Mouse (Mus musculus): ENCODE results near the gene Tceal1. TPM values are rescaled to one million over a fixed set of nuclear protein-coding genes. Genes with fewer than 3 reads are reported as not detected.

Gene Tceal1
- polyA plus RNA-seq, 1 experiment from 2014 or later = 11.9 TPM

GRCm38 (mm10) chrX:136732016-136732415 is 24.2 kb downstream of the Tceal1 start:
- whole genome bisulfite sequencing = 84% methylated on average over 4 of the region's 4 CpGs

DNA sequence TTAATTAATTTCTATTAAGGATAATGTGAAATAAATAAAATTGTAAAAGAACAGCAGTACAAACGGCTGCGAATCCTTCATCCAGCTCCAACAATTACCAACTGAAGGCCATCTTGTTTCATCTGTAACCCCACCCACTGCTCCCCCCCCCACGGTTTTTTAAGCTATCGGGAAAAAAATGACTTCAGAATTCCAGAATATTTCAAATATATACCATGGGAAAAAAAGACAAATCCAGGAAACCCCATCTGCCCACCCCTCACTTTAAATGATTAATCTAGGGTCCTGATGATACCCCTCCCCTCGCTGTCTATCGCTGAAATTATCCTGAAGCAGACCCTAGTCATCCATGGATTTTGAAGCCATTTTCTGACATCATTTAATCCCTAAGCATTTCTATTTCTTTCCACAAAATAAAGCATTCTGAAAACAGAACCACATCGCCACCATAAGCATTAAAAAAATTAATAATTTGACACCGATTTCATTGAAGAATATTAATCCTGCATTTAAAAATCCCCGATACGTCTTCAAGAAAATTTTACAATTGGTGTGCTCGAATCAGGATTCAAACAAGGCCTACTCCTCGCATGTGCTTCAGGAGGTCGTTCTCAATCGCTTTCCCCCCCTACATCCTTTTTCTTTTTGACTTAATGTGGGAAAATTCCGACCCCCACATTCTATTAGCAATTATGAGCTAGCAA is 32.5 kb downstream of the Tceal1 start:
- Histone ChIP-seq H3K4me2 (peak overlapping the region; percentile 60; the same call in 1 of the 2 replicates), H3K27ac (peak overlapping the region; percentile 82; the same call in 1 of the 2 replicates), H3K4me3 (peak overlapping the region; percentile 55), H3K9ac (peak overlapping the region; percentile 80), H3K27me3 (no peaks in the 10 kb centered on the region), H3K36me3 (peaks cover 7% of the 10 kb centered on the region), H3K4me1 (0 out of 2 replicates have a peak, but pooled peaks cover 7% of the 10 kb centered on the region), H3K9me3 (no peaks in the 10 kb centered on the region)
- ATAC-seq (ENCODE audit: insufficient number of reproducible peaks, insufficient read depth, low FRiP score, low TSS enrichment, low read depth) = no peak
- 19% methylated on average over 15 of the region's 15 CpGs for WGBS

More at GRCm38 (mm10) chrX:136732016-136732415, 24.2 kb downstream of the Tceal1 start:
- no peak overlapping the region for H3K4me3 ChIP-seq
- no peak overlapping the region for H3K27ac ChIP-seq
- H3K4me1 ChIP-seq = no peaks in the 10 kb centered on the region
- no peaks in the 10 kb centered on the region; the same call in none of the 2 replicates for H3K27me3 ChIP-seq
- no peaks in the 10 kb centered on the region for H3K9me3 ChIP-seq
- H3K4me2 ChIP-seq = no peak overlapping the region
- no peak overlapping the region for H3K9ac ChIP-seq
- peaks cover 13% of the 10 kb centered on the region; the same call in 1 of the 2 replicates for H3K36me3 ChIP-seq
- ATAC-seq (ENCODE audit: insufficient number of reproducible peaks, insufficient read depth, low FRiP score, low TSS enrichment, low read depth) = no peak

GRCm38 (mm10) chrX:136740791-136741650 is 33.2 kb downstream of the Tceal1 start:
- H3K4me2 ChIP-seq = peak overlapping the region; percentile 60; the same call in 1 of the 2 replicates
- peak; percentile 98 for ATAC-seq (ENCODE audit: insufficient number of reproducible peaks, insufficient read depth, low FRiP score, low TSS enrichment, low read depth)
- H3K27me3 ChIP-seq = no peaks in the 10 kb centered on the region
- 25% methylated on average over 39 of the region's 39 CpGs for WGBS
- no peaks in the 10 kb centered on the region for H3K9me3 ChIP-seq
- peak overlapping the region; percentile 82 for H3K27ac ChIP-seq
- 0 out of 2 replicates have a peak, but pooled peaks cover 7% of the 10 kb centered on the region for H3K4me1 ChIP-seq
- peak overlapping the region; percentile 80 for H3K9ac ChIP-seq
- peak overlapping the region; percentile 55 for H3K4me3 ChIP-seq
- H3K36me3 ChIP-seq = peaks cover 3% of the 10 kb centered on the region

DNA sequence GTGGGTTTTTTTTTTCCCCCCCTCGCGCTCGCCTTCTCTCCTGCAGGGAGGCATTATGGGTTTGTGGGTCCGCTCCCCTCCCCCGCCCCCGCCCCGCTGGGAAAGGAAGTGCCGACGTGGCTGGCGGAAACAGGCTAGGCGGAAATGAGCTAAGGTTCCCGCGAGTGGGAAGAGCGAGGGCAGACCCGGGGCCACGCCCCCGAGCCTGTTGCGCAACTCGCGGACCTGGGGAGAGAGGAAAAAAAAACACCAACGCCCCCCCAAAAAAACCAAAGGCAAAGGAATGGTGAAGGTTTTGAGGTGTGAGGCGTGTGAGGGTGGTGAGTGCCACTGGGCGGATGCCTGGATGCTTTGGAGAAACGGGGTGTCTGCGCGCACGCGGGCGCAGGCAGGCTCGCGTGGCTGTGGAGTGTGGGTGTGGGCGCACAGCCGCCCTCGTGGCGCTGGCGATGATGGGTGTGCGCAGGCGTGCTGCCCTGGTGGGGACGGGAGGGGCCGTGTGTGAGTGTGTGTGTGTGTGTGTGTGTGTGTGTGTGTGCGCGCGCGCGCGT is 33.9 kb downstream of the Tceal1 start:
- WGBS = 29% methylated on average over 43 of the region's 46 CpGs
- Histone ChIP-seq H3K36me3 (peaks cover 3% of the 10 kb centered on the region), H3K9me3 (no peaks in the 10 kb centered on the region), H3K4me3 (peak overlapping the region; percentile 55), H3K4me2 (peak overlapping the region; percentile 56), H3K27ac (peak overlapping the region; percentile 92), H3K4me1 (0 out of 2 replicates have a peak, but pooled peaks cover 7% of the 10 kb centered on the region), H3K27me3 (no peaks in the 10 kb centered on the region), H3K9ac (peak overlapping the region; percentile 69)
- peak; percentile 78 for ATAC-seq (ENCODE audit: insufficient number of reproducible peaks, insufficient read depth, low FRiP score, low TSS enrichment, low read depth)

- Histone ChIP-seq H3K27me3 (peaks cover 2% of the 10 kb centered on the region; the same call in 1 of the 2 replicates), H3K4me1 (0 out of 2 replicates have a peak, but pooled peaks cover 7% of the 10 kb centered on the region), H3K4me2 (peak overlapping the region; percentile 56), H3K36me3 (peaks cover 3% of the 10 kb centered on the region), H3K27ac (peak overlapping the region; percentile 92), H3K9ac (peak overlapping the region; percentile 69), H3K9me3 (no peaks in the 10 kb centered on the region), H3K4me3 (peak overlapping the region; percentile 55)
- WGBS = 26% methylated on average over 10 of the region's 10 CpGs
- ATAC-seq (ENCODE audit: insufficient number of reproducible peaks, insufficient read depth, low FRiP score, low TSS enrichment, low read depth) = no peak
Measured at GRCm38 (mm10) chrX:136742241-136742640, 34.5 kb downstream of the Tceal1 start.

GRCm38 (mm10) chrX:136742661-136743103 is 34.9 kb downstream of the Tceal1 start:
- H3K4me3 ChIP-seq = peak overlapping the region; percentile 55
- peaks cover 3% of the 10 kb centered on the region for H3K36me3 ChIP-seq
- H3K27me3 ChIP-seq = peaks cover 4% of the 10 kb centered on the region; the same call in 1 of the 2 replicates
- H3K9me3 ChIP-seq = no peaks in the 10 kb centered on the region
- ATAC-seq (ENCODE audit: insufficient number of reproducible peaks, insufficient read depth, low FRiP score, low TSS enrichment, low read depth) = no peak
- peak overlapping the region; percentile 92 for H3K27ac ChIP-seq
- 27% methylated on average over 5 of the region's 5 CpGs for WGBS
- peak overlapping the region; percentile 69 for H3K9ac ChIP-seq
- H3K4me2 ChIP-seq = peak overlapping the region; percentile 56
- H3K4me1 ChIP-seq = 0 out of 2 replicates have a peak, but pooled peaks cover 7% of the 10 kb centered on the region

- peak within 1 kb of the TSS; percentile 55 for H3K4me3 ChIP-seq
- H3K36me3 ChIP-seq = peaks cover 3% of the 10 kb centered on the region
- WGBS = 86% methylated on average over 12 of the region's 12 CpGs
- H3K27me3 ChIP-seq = peaks cover 4% of the 10 kb centered on the region; the same call in 1 of the 2 replicates
- peak within 1 kb of the TSS; percentile 56 for H3K4me2 ChIP-seq
- ATAC-seq (ENCODE audit: insufficient number of reproducible peaks, insufficient read depth, low FRiP score, low TSS enrichment, low read depth) = no peak
- 0 out of 2 replicates have a peak, but pooled peaks cover 5% of the 10 kb centered on the region for H3K4me1 ChIP-seq
- H3K27ac ChIP-seq = peak within 1 kb of the TSS; percentile 92
- H3K9me3 ChIP-seq = no peaks in the 10 kb centered on the region
- peak within 1 kb of the TSS; percentile 69 for H3K9ac ChIP-seq
Measured at GRCm38 (mm10) chrX:136743459-136743858, 35.7 kb downstream of the Tceal1 start, which contains the start of gene Morf4l2. TSS of gene Morf4l2 (minus strand) at chrX:136743690.

DNA sequence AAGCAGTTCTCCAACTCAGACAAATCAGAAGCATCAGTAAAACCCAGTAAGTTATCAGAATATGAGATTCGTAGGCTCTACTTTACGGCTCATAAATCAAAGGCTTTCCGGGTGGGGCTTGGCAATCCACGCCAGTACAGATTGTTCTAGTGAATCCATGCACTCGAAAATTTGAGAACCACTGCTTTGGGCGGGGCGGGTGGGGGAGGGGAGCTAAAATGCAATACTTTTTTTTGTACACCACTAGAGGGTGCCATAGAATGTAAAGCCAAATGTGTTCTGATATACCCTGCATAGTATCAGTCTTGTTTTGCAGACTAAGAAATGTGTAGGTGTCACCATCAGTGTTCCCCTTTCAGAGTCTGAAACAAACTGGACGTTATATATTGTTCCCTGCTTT is 36.9 kb downstream of the Tceal1 start:
- WGBS = 69% methylated on average over 8 of the region's 8 CpGs
- no peak for ATAC-seq (ENCODE audit: insufficient number of reproducible peaks, insufficient read depth, low FRiP score, low TSS enrichment, low read depth)
- H3K27ac ChIP-seq = no peak overlapping the region

GRCm38 (mm10) chrX:136749329-136749728 is 41.5 kb downstream of the Tceal1 start:
- WGBS = 85% methylated on average over 4 of the region's 4 CpGs
- Histone ChIP-seq H3K9ac (no peak overlapping the region), H3K27me3 (peaks cover 9% of the 10 kb centered on the region), H3K4me1 (no peaks in the 10 kb centered on the region), H3K36me3 (no peaks in the 10 kb centered on the region), H3K4me3 (no peak overlapping the region), H3K4me2 (no peak overlapping the region), H3K9me3 (no peaks in the 10 kb centered on the region), H3K27ac (no peak overlapping the region)
- ATAC-seq (ENCODE audit: insufficient number of reproducible peaks, insufficient read depth, low FRiP score, low TSS enrichment, low read depth) = no peak

More for the DNA sequence above, 36.9 kb downstream of the Tceal1 start:
- no peak overlapping the region for H3K4me2 ChIP-seq
- no peak overlapping the region for H3K4me3 ChIP-seq
- no peak overlapping the region for H3K9ac ChIP-seq
- no peaks in the 10 kb centered on the region for H3K9me3 ChIP-seq
- H3K27me3 ChIP-seq = peaks cover 9% of the 10 kb centered on the region
- no peaks in the 10 kb centered on the region for H3K36me3 ChIP-seq
- no peaks in the 10 kb centered on the region for H3K4me1 ChIP-seq

DNA sequence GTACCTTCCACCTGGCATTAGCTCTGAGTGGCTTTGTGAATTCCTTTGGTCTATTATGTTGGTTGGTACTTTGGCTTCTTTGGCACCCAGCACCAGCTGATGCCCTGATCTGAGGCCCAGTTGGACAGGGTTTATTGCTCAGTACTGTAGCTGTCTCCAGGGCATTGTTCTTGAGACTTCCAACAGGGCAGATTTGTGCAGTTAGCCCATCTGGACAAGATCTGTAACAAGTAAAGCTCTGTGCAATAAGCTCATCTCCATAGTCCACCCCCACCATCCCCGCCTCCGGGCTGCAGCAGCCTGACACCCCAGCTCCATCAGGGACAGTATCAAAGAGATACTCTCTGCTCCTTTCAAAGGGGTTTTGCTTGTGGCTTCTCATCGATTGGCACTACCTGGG is 47.7 kb downstream of the Tceal1 start:
- Histone ChIP-seq H3K27me3 (peaks cover 4% of the 10 kb centered on the region; the same call in 1 of the 2 replicates), H3K4me2 (no peak overlapping the region), H3K4me1 (no peaks in the 10 kb centered on the region), H3K9ac (no peak overlapping the region), H3K27ac (no peak overlapping the region), H3K9me3 (no peaks in the 10 kb centered on the region), H3K36me3 (no peaks in the 10 kb centered on the region), H3K4me3 (no peak overlapping the region)
- WGBS = 81% methylated on average over 3 of the region's 3 CpGs
- ATAC-seq (ENCODE audit: insufficient number of reproducible peaks, insufficient read depth, low FRiP score, low TSS enrichment, low read depth) = no peak

Data from embryonic facial prominence, embryonic 13.5 days (tissue).